Mouse (Mus musculus) olfactory bulb, adult 2 months (tissue): ENCODE measurements around the gene Slc52a3. TPM values are rescaled to one million over a fixed set of nuclear protein-coding genes. Genes with fewer than 3 reads are reported as not detected.

ENCODE experiments used
- H3K27ac ChIP-seq: fragments of 200-500 bp; 2 replicates; pipeline ENCODE4 v1.5.1; 2012; ENCODE audit warnings: low read depth, low read length; ENCODE audit not compliant: insufficient read depth
- H3K4me1 ChIP-seq: fragments of 200-500 bp; 2 replicates; pipeline ENCODE4 v1.6.1; 2012; ENCODE audit warnings: low read length; ENCODE audit not compliant: control insufficient read depth, insufficient read depth
- H3K4me3 ChIP-seq: fragments of 200-500 bp; 2 replicates; pipeline ENCODE4 v1.5.1; 2012; ENCODE audit warnings: mild to moderate bottlenecking, low read depth, low read length, moderate library complexity; ENCODE audit not compliant: insufficient read depth
- CTCF ChIP-seq: fragments of 200-500 bp; IDR thresholded peaks from 2 replicates; pipeline ENCODE4 v1.5.1; 2012; ENCODE audit warnings: low read depth, mild to moderate bottlenecking, low read length, moderate library complexity; ENCODE audit not compliant: insufficient read depth
- POLR2A ChIP-seq: fragments of 200-500 bp; IDR thresholded peaks from 2 replicates; pipeline ENCODE4 v1.6.1; 2012; ENCODE audit warnings: mild to moderate bottlenecking, low read depth, low read length, moderate library complexity; ENCODE audit not compliant: insufficient read depth
- WGBS: fragments of 180-500 bp; shearing (Covaris S2); methylation state at CpG from one replicate; pipeline ENCODE4 v1.1.7; 2018; 5-methylcytosine and 5-hydroxymethylcytosine counted together
- polyA plus RNA-seq: library from polyadenylated mRNA; stranded (reverse); fragments of >200 nt; gene quantifications from 2 replicates; pipeline ENCODE4 v1.2.4, GENCODE M21; 2012; ENCODE audit warnings: low replicate concordance; ENCODE audit not compliant: missing spikeins, insufficient read depth, insufficient read length

Gene Slc52a3
- polyA plus RNA-seq: not detected in 2 replicates

DNA sequence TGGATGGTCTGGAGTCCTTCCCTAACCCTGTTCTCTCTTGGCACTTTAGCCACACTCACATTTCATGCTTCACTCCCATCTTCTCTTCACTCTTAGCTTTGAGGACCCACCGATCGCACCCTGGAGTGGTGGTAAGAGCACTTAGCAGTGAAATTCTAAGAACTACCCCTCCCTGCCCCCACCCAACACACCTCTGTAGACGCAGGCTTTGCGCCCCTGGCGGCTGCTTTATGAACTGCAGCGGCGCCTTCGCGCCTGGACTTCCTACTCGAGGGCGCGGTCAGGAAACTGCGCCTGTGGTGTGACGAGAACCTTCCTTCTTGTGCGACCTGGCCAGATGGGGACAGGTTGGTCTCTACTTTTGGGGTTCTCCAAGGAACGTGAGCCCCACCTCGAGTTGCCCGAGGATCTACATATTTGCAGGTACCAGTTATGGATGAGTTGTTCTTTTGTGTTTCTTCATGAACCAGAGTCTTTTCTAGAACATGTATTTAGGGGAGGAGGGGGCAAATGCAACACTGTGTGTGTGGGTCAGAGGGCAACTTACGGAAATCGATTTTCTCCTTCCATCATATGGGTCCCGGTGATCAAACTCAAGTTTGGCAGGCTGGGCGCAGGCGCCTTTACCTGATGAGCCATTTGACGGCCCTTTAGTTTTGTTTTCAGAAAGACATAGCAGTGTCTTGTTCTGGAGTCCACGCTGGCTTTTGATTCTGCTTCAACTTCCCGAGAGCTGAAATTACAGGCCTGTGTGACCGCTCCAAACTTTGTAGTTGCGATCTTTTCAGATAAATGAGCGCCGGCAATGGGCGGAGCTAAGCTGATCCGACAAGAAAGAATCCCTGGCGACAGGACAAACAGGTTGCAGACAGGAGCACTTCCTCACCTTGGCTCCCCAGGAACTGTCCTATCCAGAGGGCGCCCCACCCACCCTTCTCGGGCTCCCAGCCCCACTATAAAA lies at the start of gene Slc52a3:
TSS of gene Slc52a3 (plus strand) at position 283 of the 961 bp plus-strand sequence.
- Histone ChIP-seq H3K27ac (no peak within 1 kb of the TSS), H3K4me1 (0 out of 2 replicates have a peak, but pooled peaks cover 2% of the 10 kb centered on the region), H3K4me3 (no peak within 1 kb of the TSS)
- TF ChIP-seq CTCF (peak; percentile 97), POLR2A (no peak)
- 11% methylated on average over 35 of the region's 35 CpGs for WGBS

DNA sequence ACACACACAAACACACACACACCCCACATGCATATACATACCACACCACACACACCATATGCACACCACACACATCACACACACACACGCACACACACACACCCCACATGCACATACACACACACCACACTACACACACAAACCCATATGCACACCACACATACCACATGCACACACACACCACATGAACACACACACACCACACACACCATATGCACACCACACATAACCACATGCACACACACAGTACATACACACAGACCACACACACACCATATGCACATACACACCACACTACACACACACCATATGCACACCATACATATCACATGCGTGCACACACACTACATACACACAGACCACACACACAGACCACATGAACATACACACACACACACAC lies 48.7 kb upstream of the Slc52a3 start:
- 96% methylated on average over 2 of the region's 2 CpGs for WGBS
- TF ChIP-seq POLR2A: no peak
- TF ChIP-seq CTCF: no peak
- H3K4me1 ChIP-seq: peaks cover 7% of the 10 kb centered on the region; the same call in 1 of the 2 replicates
- H3K27ac ChIP-seq: no peak overlapping the region
- no peak overlapping the region for H3K4me3 ChIP-seq

DNA sequence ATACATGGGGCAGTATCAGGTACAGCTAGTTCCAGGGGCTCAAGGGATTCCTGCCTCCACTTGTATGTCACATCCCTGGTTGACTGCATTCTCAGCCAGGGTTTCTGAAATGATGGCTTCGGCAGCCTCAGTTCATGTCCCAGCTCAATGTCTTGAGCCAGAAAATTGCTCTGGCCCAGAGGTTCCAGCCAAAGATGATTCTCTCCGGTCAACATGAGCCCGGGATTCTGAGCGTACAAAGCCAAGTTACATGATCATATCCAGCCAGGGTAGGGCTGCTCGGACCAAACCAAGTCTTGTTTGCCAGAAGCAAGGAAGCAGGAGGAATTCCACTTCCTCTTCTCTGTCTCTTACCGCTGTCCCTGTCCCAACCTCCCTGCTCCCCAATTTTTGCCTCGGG lies 48.0 kb upstream of the Slc52a3 start:
- WGBS: 86% methylated on average over 7 of the region's 7 CpGs
- no peak for TF ChIP-seq POLR2A
- TF ChIP-seq CTCF: no peak
- Histone ChIP-seq H3K4me3 (no peak overlapping the region), H3K4me1 (peaks cover 7% of the 10 kb centered on the region; the same call in 1 of the 2 replicates), H3K27ac (no peak overlapping the region)

DNA sequence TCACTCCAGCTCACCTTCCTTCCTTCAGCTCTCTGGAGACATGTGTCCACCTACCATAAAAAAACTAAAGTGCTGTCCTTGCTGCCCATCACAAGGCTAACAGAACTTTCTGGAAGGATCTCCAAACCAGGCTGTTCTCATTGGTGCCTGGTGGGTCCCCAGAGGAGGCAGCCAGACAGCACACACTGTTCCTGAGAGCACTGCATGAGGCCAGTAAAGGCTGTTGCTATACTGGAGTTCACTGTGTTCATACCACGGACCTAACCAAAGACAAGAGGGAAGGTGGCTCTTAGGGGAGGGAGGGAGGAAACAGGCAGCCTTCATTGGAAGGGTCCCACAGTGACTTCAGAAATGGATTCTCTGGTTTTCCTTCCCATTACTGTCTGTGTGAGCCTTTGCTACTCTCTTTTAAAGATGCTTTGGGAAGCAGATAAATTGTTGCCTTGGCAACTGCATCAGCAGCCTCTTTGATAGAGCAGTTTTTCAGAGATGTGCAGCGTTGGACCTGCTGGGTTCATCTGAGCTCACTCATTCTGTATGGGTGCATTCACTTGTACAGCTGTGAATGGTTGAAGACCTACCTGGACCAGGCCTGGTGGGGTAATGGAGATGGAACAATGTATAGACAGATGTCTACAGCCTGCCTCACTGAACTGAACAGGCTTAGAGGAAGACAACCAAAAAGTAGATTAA lies 47.1 kb upstream of the Slc52a3 start:
- TF ChIP-seq CTCF: no peak
- TF ChIP-seq POLR2A: no peak
- H3K4me3 ChIP-seq: no peak overlapping the region
- WGBS: 32% methylated on average over 2 of the region's 2 CpGs
- no peak overlapping the region for H3K27ac ChIP-seq
- H3K4me1 ChIP-seq: peaks cover 7% of the 10 kb centered on the region; the same call in 1 of the 2 replicates

DNA sequence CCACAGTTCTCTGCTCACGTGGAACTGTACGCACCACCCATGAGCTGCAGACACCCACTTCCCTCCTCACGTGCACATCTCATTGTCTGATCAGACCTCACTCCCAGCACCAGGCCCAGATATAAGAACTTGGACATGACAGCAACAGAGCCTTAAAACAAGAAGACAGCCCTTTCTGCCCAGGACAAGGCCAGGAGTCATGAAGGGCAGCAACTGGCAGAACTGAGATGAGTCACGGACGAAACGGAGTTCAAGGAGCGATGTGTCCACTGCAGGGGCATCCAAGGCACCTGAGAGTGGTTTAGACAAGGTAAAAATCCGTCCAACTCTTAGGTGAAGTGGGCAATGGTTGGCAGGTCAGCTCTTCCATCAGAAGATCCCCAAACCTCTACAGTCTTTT lies 42.6 kb upstream of the Slc52a3 start:
- WGBS: 85% methylated on average over 8 of the region's 8 CpGs
- TF ChIP-seq POLR2A (no peak), CTCF (no peak)
- H3K4me1 ChIP-seq: peaks cover 6% of the 10 kb centered on the region; the same call in 1 of the 2 replicates
- no peak overlapping the region for H3K4me3 ChIP-seq
- H3K27ac ChIP-seq: no peak overlapping the region

DNA sequence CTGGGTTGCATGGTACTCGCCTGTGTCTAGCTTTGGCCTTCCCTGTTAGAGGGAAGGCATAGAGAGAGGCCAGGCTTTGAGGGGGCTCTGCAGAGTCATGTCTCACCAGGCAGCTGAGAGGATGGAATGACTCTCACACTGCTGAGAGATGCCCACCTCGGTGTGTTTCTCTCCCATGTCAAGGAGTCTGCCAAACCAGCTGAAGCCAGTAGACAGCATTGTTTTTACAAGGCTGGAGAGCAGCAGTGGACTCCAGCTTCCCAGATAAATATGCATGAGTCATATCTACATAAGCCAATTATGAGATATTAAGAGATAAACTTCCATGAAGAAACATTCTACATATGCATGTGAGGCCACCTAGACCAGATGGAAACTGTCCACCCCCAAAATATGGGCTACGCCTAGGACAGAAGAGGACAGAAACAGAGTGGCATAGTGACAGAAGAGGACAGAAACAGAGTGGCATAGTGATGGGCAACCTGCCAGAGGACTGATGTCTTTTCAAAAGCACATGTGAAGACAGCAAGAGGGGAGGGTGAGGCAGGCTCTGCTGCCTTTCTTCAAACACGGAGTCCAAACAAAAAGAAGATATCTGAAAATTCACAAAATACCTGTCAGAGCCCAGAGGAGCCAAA lies 39.7 kb upstream of the Slc52a3 start:
- no peak overlapping the region for H3K4me3 ChIP-seq
- TF ChIP-seq CTCF (no peak), POLR2A (no peak)
- WGBS: 71% methylated on average over 4 of the region's 4 CpGs
- H3K27ac ChIP-seq: no peak overlapping the region
- peaks cover 4% of the 10 kb centered on the region for H3K4me1 ChIP-seq

DNA sequence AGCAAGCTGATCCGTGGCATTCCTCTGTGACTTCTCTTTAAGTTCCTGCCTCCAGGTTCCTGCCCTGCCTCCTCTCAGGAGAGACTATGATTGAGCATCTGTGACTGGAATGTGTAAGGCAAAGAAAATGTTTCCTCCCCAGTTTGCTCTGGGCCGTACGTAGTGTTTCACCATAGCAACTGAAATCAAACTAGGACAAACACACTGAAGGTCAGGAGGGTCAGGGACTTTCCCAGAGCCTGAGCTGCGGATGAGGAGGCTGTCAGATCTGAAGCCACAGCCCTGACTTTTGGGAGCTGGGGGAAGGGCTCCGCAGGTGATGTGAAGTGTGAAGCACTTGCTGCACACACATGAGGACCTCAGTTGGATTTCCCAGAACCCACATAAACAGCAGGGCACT lies 37.0 kb upstream of the Slc52a3 start:
- no peak overlapping the region for H3K4me3 ChIP-seq
- no peak overlapping the region for H3K27ac ChIP-seq
- TF ChIP-seq CTCF (no peak), POLR2A (no peak)
- WGBS: 80% methylated on average over 5 of the region's 5 CpGs
- peaks cover 10% of the 10 kb centered on the region for H3K4me1 ChIP-seq

DNA sequence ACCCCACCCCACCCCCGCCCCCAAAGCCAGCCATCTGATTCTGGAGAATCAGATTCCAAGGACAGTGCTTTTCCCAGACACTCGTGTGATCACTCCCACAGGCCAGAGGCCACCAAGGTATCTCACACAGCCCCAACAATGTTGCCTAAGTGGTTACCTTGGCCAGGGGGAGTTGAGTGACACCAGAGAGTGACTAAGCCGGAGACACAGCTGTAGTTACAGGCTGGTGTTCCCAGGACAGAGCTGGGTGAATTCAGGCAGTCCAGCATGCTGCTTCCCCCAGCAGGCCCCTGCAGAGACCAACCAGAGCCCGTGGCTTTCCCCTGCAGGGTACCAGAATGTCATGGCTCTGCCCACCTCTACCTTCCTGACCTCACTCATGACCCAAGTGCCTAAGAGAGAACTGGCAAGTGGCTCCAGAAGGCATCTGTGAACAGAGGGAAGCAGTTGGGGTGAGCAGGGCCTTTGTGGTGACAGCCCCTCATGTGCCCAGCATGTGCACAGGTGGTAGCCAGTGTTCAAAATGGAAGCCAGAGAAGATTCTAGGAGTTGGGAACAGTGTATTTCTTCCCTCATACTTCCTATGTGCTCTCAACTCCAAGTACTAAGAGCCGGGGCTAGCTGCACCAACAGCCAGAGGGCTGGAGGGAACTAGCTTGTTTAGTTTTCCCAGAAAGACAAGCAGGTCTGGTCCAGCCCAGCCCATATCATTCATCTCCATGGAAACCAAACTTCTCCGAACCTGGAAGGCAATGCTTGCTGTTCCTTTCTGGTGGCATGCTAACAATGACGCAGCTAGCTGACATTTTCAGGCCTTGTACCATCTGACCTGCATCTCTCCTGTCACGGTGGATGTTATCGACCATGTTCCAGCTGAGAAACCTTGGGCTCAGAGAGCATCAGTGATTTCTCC lies 34.8 kb upstream of the Slc52a3 start:
- no peak overlapping the region for H3K27ac ChIP-seq
- H3K4me1 ChIP-seq: peaks cover 14% of the 10 kb centered on the region
- no peak for TF ChIP-seq CTCF
- TF ChIP-seq POLR2A: no peak
- 64% methylated on average over 9 of the region's 9 CpGs for WGBS
- H3K4me3 ChIP-seq: no peak overlapping the region
